Mouse (Mus musculus): ENCODE results near the gene Oscp1. TPM values are rescaled to one million over a fixed set of nuclear protein-coding genes. Genes with fewer than 3 reads are reported as not detected.

The Oscp1 gene
- polyA plus RNA-seq, 1 experiment from 2014 or later, result 6.1 TPM

DNA sequence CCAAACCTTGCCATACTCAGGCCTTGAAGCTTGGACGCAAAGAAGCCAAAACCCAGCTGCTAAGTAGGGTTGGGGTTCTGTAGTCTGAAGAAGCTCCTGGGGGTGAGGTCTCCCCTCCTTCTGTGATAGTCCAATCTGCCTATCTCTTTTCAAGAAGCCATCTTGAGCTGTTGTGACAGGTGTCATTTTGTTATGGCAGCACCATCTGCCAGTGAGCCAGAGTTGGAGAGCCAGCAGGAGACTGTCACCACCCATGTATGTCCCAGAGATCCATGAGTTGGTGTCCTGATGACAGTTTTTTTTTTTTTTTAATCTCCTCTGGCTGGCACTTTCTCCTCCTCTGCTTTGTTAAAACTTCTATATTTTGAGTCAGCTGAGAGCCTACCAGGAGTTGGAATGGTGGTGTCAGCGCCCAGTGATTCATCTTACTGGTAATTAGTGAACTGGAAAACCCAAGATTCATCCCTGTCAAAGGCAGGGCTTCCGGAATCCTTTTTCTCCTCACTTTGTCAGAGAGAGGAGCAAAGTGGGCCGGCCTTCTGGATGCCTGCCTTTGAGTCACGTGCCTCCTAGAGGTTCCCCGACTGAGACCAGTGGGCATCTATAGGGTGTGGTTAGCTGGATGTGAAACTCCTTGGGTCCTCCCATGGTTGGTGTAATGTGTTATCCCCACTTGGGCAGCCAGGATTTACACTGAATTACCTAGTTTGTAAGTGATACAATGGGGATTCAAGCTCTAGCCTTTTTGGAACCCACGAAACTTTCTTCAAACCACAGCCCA is 43.9 kb downstream of the Oscp1 start:
- no peak for ATAC-seq (replicated peaks; ENCODE audit: insufficient number of reproducible peaks, insufficient read depth, low FRiP score, low read depth)
- peaks cover 63% of the 10 kb centered on the region for H3K4me1 ChIP-seq (replicated peaks)
- no peaks in the 10 kb centered on the region for H3K9me3 ChIP-seq (replicated peaks)
- no peaks in the 10 kb centered on the region for H3K27me3 ChIP-seq
- H3K4me2 ChIP-seq, result peak overlapping the region; percentile 90
- peak overlapping the region; percentile 94; the same call in 1 of the 2 replicates for H3K4me3 ChIP-seq
- 0 out of 2 replicates have a peak, but pooled peaks cover 3% of the 10 kb centered on the region for H3K36me3 ChIP-seq
- H3K9ac ChIP-seq, result peak overlapping the region; percentile 36
- peak overlapping the region; percentile 94 for H3K27ac ChIP-seq
- WGBS, result 46% methylated on average over 7 of the region's 7 CpGs

DNA sequence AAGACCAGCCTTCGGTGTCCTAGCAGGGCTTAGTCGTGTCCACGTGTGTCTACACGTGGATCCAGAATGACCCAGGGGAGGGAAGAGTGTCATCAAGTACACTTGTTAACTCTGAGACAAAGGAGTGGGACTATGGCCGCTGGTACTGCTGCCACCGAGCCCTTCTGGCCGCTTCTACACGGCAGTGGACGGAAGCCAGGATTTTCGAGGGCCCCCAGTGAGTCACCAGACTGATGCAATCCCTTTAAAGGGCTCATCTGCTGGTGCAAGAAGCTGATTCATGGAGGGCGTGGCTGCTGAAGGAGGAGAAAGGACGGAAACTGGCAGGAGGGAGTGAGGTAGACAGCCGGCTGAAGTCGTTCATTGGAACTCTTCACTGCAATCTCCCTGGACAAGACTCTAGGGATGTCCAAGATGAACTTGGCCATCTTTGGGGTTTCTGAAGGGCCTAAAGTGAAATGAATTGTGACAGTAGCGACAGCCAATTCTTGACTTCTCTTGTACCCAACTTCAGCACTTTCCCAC is 44.8 kb downstream of the Oscp1 start:
- Histone ChIP-seq H3K4me2 (peak overlapping the region; percentile 90), H3K4me1 (replicated peaks) (peaks cover 61% of the 10 kb centered on the region)

DNA sequence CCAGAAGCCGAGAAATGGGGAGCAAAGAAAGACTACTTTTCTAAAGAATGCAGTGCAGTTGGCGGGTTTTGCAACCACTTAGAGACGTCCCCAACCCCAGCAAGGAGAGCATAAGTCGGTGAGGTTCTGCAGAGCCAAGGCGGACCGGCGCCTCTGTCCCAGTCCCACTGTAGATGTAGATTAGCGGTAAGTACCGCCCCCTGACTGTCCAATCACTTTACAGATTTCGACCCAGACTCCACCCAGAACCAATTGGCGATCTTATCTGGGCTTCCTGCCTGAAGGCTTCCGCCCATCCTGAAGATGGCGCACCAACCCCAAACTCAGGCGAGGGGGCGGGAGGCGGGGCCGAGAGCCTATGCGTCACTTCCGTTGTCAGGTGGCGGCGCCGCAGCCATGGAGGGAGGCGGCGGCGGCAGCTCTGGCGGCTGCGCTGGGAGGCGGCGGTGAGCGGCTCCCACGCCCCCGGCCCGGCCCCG is 45.3 kb downstream of the Oscp1 start, which contains the start of gene Stk40:
TSS of gene Stk40 (plus strand) at position 368 of the 479 bp plus-strand sequence.
- WGBS, result 2% methylated on average over 34 of the region's 34 CpGs
- Histone ChIP-seq H3K9me3 (replicated peaks) (no peaks in the 10 kb centered on the region), H3K27ac (peak within 1 kb of the TSS; percentile 94), H3K27me3 (no peaks in the 10 kb centered on the region), H3K36me3 (no peaks in the 10 kb centered on the region), H3K9ac (peak within 1 kb of the TSS; percentile 90), H3K4me1 (replicated peaks) (peaks cover 66% of the 10 kb centered on the region), H3K4me3 (peak within 1 kb of the TSS; percentile 94), H3K4me2 (peak within 1 kb of the TSS; percentile 90)
- peak; percentile 94 for ATAC-seq (replicated peaks; ENCODE audit: insufficient number of reproducible peaks, insufficient read depth, low FRiP score, low read depth)

More for the DNA sequence above, 44.8 kb downstream of the Oscp1 start:
- Histone ChIP-seq H3K36me3 (0 out of 2 replicates have a peak, but pooled peaks cover under 1% of the 10 kb centered on the region), H3K4me3 (peak overlapping the region; percentile 94), H3K9me3 (replicated peaks) (no peaks in the 10 kb centered on the region), H3K27me3 (no peaks in the 10 kb centered on the region), H3K9ac (peak overlapping the region; percentile 36), H3K27ac (peak overlapping the region; percentile 94)
- under 1% methylated on average over 15 of the region's 15 CpGs for WGBS
- ATAC-seq (replicated peaks; ENCODE audit: insufficient number of reproducible peaks, insufficient read depth, low FRiP score, low read depth), result peak; percentile 68

DNA sequence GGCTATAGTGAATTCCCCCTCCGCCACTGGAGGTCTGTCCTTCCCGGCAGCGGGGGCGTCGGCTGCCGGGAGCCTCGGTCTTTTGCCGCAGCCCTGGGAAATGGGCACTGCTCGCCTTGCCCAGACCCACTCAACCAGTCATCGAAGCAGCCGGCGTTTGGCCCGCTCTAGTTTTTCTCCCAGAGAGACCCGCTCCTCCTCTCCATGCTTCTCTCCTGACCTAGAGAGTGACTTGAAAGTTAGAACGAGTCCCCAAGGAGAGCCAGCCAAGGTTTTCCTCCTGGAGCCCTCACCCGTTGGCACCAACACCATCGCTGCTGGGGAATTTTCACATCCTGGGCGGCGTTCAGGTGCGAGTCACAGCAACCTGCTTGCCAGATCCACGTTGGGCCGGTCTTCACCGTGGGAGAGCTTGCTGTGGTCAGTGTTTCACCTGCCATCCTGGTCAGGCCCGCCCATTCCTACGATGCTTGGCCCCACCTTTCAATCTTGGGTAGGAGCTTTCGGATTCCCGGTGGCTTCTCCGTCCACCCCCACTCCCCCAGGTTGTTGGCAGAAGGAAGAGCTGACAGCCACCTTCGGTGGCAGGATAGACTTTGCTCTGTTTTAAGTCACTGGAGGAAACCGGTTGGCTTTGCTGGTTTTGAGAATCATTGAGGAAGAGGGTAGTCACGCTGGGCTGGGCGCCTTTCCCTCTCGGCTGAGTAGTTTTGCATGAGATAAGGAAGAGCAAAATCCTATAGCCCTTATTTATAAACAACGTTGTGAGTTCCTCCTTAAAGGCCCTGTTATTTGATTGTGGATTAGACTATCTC is 46.1 kb downstream of the Oscp1 start:
- 2% methylated on average over 34 of the region's 34 CpGs for WGBS
- Histone ChIP-seq H3K36me3 (no peaks in the 10 kb centered on the region), H3K27ac (peak overlapping the region; percentile 94), H3K9ac (peak overlapping the region; percentile 90), H3K4me3 (peak overlapping the region; percentile 94), H3K9me3 (replicated peaks) (no peaks in the 10 kb centered on the region), H3K4me1 (replicated peaks) (peaks cover 66% of the 10 kb centered on the region), H3K27me3 (no peaks in the 10 kb centered on the region), H3K4me2 (peak overlapping the region; percentile 90)
- peak; percentile 7; the same call in 1 of the 2 replicates for ATAC-seq (replicated peaks; ENCODE audit: insufficient number of reproducible peaks, insufficient read depth, low FRiP score, low read depth)

DNA sequence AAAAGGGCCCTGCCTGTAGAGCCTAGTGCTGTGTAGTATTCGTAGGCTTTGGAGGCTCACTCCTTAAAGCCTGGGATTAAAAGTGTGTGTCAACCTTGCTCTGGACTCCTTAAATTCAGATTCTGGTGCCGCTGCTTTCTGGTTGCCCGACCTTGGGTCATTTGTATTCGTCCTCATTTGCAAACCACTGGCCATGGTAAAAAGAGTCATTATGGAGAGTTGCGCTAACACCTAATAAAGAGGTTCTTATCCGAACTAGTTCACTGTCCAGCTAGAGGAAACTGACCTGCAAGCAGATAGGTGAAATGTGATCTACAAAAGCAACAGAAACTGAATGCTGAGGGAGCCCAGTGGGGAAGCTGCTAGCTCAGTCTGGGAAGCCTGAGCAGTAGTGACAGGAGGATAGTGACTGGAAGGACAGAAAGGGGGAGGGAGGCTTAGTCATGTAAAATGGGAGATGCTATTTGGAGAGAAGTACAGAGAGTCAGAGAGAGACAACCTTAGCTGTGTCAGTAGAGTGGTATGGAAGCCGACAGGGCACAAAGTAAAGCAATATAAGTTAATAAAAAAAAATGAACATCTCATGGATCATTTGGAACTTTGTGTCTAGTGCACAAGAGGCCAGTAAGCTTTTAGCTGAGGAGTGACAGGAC is 46.9 kb downstream of the Oscp1 start:
- ATAC-seq (replicated peaks; ENCODE audit: insufficient number of reproducible peaks, insufficient read depth, low FRiP score, low read depth), result no peak
- WGBS, result 63% methylated on average over 7 of the region's 7 CpGs
- Histone ChIP-seq H3K9ac (peak overlapping the region; percentile 23; the same call in 1 of the 2 replicates), H3K36me3 (no peaks in the 10 kb centered on the region), H3K4me1 (replicated peaks) (peaks cover 66% of the 10 kb centered on the region), H3K27ac (no peak overlapping the region), H3K4me3 (peak overlapping the region; percentile 94), H3K9me3 (replicated peaks) (no peaks in the 10 kb centered on the region), H3K27me3 (no peaks in the 10 kb centered on the region), H3K4me2 (peak overlapping the region; percentile 90)

DNA sequence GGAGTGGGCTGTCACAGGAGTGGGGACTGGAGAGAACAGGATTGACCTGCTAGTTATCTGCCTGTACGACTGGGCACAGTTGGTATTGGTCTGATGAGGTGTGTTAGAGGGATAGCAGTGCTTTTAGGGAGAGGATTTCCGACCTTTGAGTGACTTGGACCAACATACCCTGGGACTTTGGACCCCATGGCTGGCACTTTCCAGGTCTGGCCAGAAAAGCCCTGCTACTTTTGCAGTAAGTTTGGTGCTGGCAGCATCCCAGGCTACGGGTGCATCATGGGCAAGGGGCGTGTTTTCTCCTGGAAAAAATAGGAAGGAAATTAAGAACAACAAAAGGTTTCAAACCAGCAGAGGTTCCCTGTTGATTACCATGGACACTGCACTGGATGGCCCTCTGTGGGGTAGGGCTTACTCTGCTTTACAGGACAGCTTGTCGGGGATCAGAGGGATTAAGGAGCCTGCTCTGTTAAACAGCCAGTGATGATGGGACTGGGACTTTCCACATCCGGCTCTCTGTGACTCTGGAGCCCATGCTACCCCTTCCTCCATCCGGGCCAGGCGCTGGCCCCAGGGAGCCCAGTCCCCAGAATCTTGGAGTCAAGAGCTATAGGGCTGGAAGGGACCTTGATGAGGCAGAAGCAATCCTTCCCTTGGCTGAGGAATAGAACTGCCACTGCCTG is 49.8 kb downstream of the Oscp1 start:
- peak overlapping the region; percentile 97 for H3K27ac ChIP-seq
- H3K4me3 ChIP-seq, result no peak overlapping the region
- ATAC-seq (replicated peaks; ENCODE audit: insufficient number of reproducible peaks, insufficient read depth, low FRiP score, low read depth), result no peak
- H3K9ac ChIP-seq, result peak overlapping the region; percentile 11; the same call in 1 of the 2 replicates
- peaks cover 70% of the 10 kb centered on the region for H3K4me1 ChIP-seq (replicated peaks)
- H3K36me3 ChIP-seq, result no peaks in the 10 kb centered on the region
- H3K4me2 ChIP-seq, result no peak overlapping the region
- H3K9me3 ChIP-seq (replicated peaks), result no peaks in the 10 kb centered on the region
- H3K27me3 ChIP-seq, result no peaks in the 10 kb centered on the region
- 53% methylated on average over 8 of the region's 8 CpGs for WGBS

DNA sequence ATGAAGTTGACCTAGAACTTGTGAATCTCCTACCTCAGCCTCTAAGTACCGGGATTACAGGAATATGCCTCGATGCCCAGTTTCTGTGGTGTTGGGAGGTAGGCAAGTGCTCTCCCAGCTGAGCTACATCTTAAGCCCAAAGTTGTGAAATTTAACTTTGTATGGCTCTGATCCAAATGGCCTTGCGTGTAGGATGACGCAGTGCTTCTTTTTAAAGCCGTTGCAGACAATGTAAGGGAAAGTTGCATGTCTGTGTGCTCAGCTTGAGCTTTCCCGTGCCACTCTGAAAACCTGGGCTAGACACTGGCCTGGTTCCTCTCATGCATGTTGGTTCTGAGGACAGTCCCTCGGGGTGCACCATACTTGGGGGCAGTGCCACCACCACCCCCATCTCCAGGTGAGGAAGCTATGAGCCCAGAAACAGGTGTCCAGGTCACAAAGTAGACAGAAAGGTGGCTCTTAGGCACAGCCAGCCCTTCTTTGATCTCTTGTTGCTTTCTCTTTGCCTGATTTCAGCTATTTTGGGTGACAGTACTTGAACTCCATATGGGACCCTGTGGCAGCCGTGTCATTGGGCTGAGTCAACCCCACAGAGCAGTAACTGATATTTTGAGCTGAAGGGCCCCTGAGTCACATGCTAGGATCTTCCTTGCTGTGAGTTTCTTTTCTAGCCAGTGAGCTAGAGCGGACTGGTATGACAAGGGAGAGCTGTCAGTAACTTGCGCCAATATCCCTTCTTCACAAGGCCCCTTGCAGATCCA is 51.4 kb downstream of the Oscp1 start:
- Histone ChIP-seq H3K27me3 (no peaks in the 10 kb centered on the region), H3K27ac (peak overlapping the region; percentile 97), H3K9ac (peak overlapping the region; percentile 37; the same call in 1 of the 2 replicates), H3K9me3 (replicated peaks) (no peaks in the 10 kb centered on the region), H3K36me3 (no peaks in the 10 kb centered on the region), H3K4me3 (peak overlapping the region; percentile 19; the same call in 1 of the 2 replicates), H3K4me1 (replicated peaks) (peaks cover 71% of the 10 kb centered on the region), H3K4me2 (peak overlapping the region; percentile 56)
- WGBS, result 55% methylated on average over 10 of the region's 10 CpGs
- ATAC-seq (replicated peaks; ENCODE audit: insufficient number of reproducible peaks, insufficient read depth, low FRiP score, low read depth), result no peak

DNA sequence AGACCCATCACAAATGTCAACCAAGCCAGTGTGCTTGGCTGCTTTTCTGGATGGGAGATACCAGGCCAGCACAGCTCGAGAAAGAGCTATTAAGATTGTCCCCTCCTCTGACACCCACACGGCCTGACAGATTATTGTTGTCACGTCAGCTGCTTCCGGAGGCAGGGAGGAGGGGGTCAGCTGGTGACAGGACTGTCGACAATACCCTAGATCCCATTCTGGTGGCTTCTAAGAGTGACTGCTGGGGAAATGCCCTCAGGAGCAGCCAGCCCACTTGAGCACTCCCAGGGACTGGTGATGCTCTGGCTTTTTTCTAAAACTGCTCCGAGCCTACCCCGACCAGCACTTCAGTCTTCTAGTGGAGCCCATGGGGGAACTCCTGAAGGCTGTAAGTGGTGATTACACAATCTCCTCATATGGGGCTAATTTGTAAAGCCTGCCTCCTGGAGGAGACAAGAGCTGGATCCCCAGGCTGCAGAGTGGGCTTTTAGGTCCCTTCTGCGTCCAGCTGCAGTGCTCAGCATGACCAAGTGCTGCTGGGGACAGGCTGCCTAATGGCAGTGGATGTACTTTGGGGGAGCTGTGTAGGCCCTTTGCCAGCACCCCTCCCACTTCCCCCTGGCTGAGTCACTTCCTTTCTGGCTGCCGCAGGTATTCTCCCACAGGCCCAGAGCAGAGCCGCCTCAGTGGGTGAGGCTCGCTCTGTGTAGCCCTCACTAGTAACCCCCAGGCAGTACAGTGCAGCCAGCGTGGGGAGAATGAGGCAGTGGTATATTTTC is 52.2 kb downstream of the Oscp1 start:
- Histone ChIP-seq H3K36me3 (no peaks in the 10 kb centered on the region), H3K27me3 (no peaks in the 10 kb centered on the region), H3K4me3 (peak overlapping the region; percentile 19), H3K9ac (peak overlapping the region; percentile 37), H3K27ac (peak overlapping the region; percentile 97), H3K4me1 (replicated peaks) (peaks cover 65% of the 10 kb centered on the region), H3K9me3 (replicated peaks) (no peaks in the 10 kb centered on the region), H3K4me2 (peak overlapping the region; percentile 56)
- WGBS, result 2% methylated on average over 12 of the region's 12 CpGs
- ATAC-seq (replicated peaks; ENCODE audit: insufficient number of reproducible peaks, insufficient read depth, low FRiP score, low read depth), result peak; percentile 82

DNA sequence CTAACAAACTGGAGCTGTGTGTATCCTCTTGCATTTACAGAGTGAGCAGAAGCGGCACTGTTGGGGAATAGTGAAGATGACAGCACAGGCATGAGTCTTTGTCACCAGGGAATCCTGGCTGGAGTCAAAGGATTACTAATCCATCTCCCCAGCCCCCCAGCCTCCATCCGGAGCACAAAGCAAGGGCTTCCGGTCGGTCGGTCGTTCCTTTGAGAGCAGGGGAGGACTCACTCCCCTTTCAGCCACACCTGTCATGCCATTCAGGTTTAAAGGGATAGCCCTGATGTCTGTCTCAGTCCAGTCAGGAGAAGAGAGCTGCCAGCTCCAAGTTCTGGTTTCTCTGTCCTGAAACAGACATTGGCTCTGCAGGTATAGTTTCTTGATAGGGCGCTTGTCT is 52.8 kb downstream of the Oscp1 start:
- Histone ChIP-seq H3K9me3 (replicated peaks) (no peaks in the 10 kb centered on the region), H3K27me3 (no peaks in the 10 kb centered on the region), H3K4me3 (peak overlapping the region; percentile 19), H3K36me3 (no peaks in the 10 kb centered on the region), H3K4me1 (replicated peaks) (peaks cover 67% of the 10 kb centered on the region), H3K9ac (peak overlapping the region; percentile 37), H3K27ac (peak overlapping the region; percentile 97), H3K4me2 (peak overlapping the region; percentile 56)
- ATAC-seq (replicated peaks; ENCODE audit: insufficient number of reproducible peaks, insufficient read depth, low FRiP score, low read depth), result no peak
- 17% methylated on average over 7 of the region's 7 CpGs for WGBS
